Comparison of ENCODE assay signal across 8 mouse cellular contexts in the genomic region with DNA sequence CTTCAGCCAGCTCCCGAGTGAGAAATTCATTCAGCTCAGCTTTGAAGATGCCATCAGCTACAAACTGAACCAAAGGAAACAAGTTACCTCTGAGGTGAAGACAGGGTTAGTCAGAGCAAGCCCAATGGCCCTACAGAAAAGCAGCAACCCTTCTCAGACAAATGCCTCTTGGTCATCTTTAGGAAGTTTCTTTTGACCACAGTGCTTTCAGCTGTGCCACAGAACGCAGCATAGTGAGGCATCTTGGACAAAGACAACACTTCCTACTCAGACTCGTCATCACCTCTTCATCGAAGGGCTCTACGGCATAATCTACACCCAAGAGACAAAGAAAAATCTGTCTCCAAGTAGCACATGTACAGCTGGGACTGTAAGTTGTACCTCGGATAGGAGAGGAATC. TPM values are rescaled to one million over a fixed set of nuclear protein-coding genes. Genes with fewer than 3 reads are reported as not detected.
A peak's percentile ranks its signal among the peaks of the same experiment; 100 is the strongest.
DNase-seq lines count a peak whose midpoint lies in the region; ATAC-seq and TF ChIP-seq lines count a peak whose summit lies in the region.

No protein-coding gene starts in this region.

- H3K27ac ChIP-seq in lung, postnatal 0 days (ENCODE audit: low read length): peak overlapping the region; percentile 88; the same call in 1 of the 2 replicates
- H3K27ac ChIP-seq in limb, embryonic 13.5 days: no peak overlapping the region; the same call in 1 of the 2 replicates
- H3K27ac ChIP-seq in small intestine, adult 2 months (ENCODE audit: insufficient read depth, low read depth, low read length): peak overlapping the region; percentile 17; the same call in 1 of the 2 replicates

- DNase-seq in lung, postnatal 0 days (ENCODE audit: low spot score): no peak
- DNase-seq in lung, adult 18-20 months: no peak
- no peak for DNase-seq in cerebellum, postnatal 10 days
- DNase-seq in cerebellum, postnatal 25 days: no peak
- DNase-seq in right cerebral cortex, postnatal 25 days: no peak

- H3K9ac ChIP-seq in lung, postnatal 0 days (replicated peaks; ENCODE audit: low read depth): peak overlapping the region; percentile 94
- H3K9ac ChIP-seq in limb, embryonic 13.5 days: peak overlapping the region; percentile 89

- peak overlapping the region; percentile 88 for H3K4me2 ChIP-seq in lung, postnatal 0 days (replicated peaks; ENCODE audit: low read depth, low read length)
- peak overlapping the region; percentile 97 for H3K4me2 ChIP-seq in limb, embryonic 13.5 days (replicated peaks)

- no peak for TF ChIP-seq EP300 in lung, postnatal 0 days (IDR thresholded peaks at IDR 0.05)

- peaks cover 11% of the 10 kb centered on the region for H3K4me1 ChIP-seq in lung, postnatal 0 days (ENCODE audit: insufficient read depth, low read depth, low read length)
- peaks cover 59% of the 10 kb centered on the region for H3K4me1 ChIP-seq in erythroblast, embryonic 14.5 days (ENCODE audit: control insufficient read depth)
- H3K4me1 ChIP-seq in limb, embryonic 13.5 days: peaks cover 42% of the 10 kb centered on the region
- peaks cover 13% of the 10 kb centered on the region; the same call in 1 of the 2 replicates for H3K4me1 ChIP-seq in small intestine, adult 2 months (ENCODE audit: control insufficient read depth, insufficient read depth, insufficient read length, low read length)

- WGBS in lung, postnatal 0 days: under 1% methylated on average over 6 of the region's 6 CpGs
- WGBS in limb, embryonic 13.5 days: 3% methylated on average over 6 of the region's 6 CpGs
- WGBS in small intestine, adult 2 months: under 1% methylated on average over 6 of the region's 6 CpGs

- no peaks in the 10 kb centered on the region for H3K9me3 ChIP-seq in lung, postnatal 0 days (ENCODE audit: low read length)
- H3K9me3 ChIP-seq in erythroblast, embryonic 14.5 days (ENCODE audit: control insufficient read depth, low read length): no peaks in the 10 kb centered on the region
- no peaks in the 10 kb centered on the region for H3K9me3 ChIP-seq in limb, embryonic 13.5 days

- TF ChIP-seq CTCF in lung, postnatal 0 days (IDR thresholded peaks at IDR 0.05): no peak
- TF ChIP-seq CTCF in small intestine, adult 2 months (IDR thresholded peaks at IDR 0.05; ENCODE audit: extremely low read depth, insufficient read length, insufficient replicate concordance, low read depth, low read length): no peak

- peak overlapping the region; percentile 66 for H3K4me3 ChIP-seq in lung, postnatal 0 days (ENCODE audit: low read depth, low read length)
- H3K4me3 ChIP-seq in erythroblast, embryonic 14.5 days (replicated peaks): peak overlapping the region; percentile 82
- H3K4me3 ChIP-seq in limb, embryonic 13.5 days: peak overlapping the region; percentile 81
- H3K4me3 ChIP-seq in small intestine, adult 2 months (ENCODE audit: low read depth, low read length): peak overlapping the region; percentile 73

- peaks cover 37% of the 10 kb centered on the region for H3K36me3 ChIP-seq in lung, postnatal 0 days (ENCODE audit: insufficient read depth, low read length)
- H3K36me3 ChIP-seq in erythroblast, embryonic 14.5 days (ENCODE audit: control insufficient read depth): peaks cover 52% of the 10 kb centered on the region
- peaks cover 48% of the 10 kb centered on the region for H3K36me3 ChIP-seq in limb, embryonic 13.5 days
- peaks cover 47% of the 10 kb centered on the region for H3K36me3 ChIP-seq in small intestine, adult 2 months (ENCODE audit: control insufficient read depth, insufficient read depth, low read length)

- TF ChIP-seq POLR2A in small intestine, adult 2 months (IDR thresholded peaks at IDR 0.05; ENCODE audit: low read depth, low read length): no peak

- no peaks in the 10 kb centered on the region for H3K27me3 ChIP-seq in lung, postnatal 0 days (replicated peaks; ENCODE audit: insufficient read depth, low read length)
- H3K27me3 ChIP-seq in erythroblast, embryonic 14.5 days (ENCODE audit: control insufficient read depth): no peaks in the 10 kb centered on the region; the same call in 1 of the 2 replicates
- 0 out of 2 replicates have a peak, but pooled peaks cover 5% of the 10 kb centered on the region for H3K27me3 ChIP-seq in limb, embryonic 13.5 days
- H3K27me3 ChIP-seq in small intestine, adult 2 months (ENCODE audit: control insufficient read depth, insufficient read depth, low read length): no peaks in the 10 kb centered on the region

- ATAC-seq in lung, postnatal 0 days: no peak
- no peak for ATAC-seq in limb, embryonic 13.5 days (ENCODE audit: low FRiP score, low read depth)

RNA-seq across cellular contexts. Expression of a gene that starts 0.9 kb away (rescaled TPM):
- polyA plus RNA-seq in lung, postnatal 0 days (2015; fragmentation: Nextera tagmentation; extraction: Ambion mirVana): 594 and 625 TPM in 2 replicates
- polyA plus RNA-seq in erythroblast, embryonic 14.5 days (2012): 40.9 and 83.1 TPM in 2 replicates
- 767 and 820 TPM in 2 replicates for polyA plus RNA-seq in limb, embryonic 13.5 days (2015; fragmentation: Nextera tagmentation; extraction: Ambion mirVana)
- polyA plus RNA-seq in small intestine, adult 2 months (2012; rRNA removed): 139 and 203 TPM in 2 replicates

RNA-seq across cellular contexts. Expression of a gene that starts 16.8 kb away (rescaled TPM):
- 1.2 and 1.8 TPM in 2 replicates for polyA plus RNA-seq in lung, postnatal 0 days (2015; fragmentation: Nextera tagmentation; extraction: Ambion mirVana)
- polyA plus RNA-seq in erythroblast, embryonic 14.5 days (2012): not detected in 2 replicates
- 0.84 and 0.87 TPM in 2 replicates for polyA plus RNA-seq in limb, embryonic 13.5 days (2015; fragmentation: Nextera tagmentation; extraction: Ambion mirVana)
- polyA plus RNA-seq in small intestine, adult 2 months (2012; rRNA removed): 0.13 and 0.27 TPM in 2 replicates

RNA-seq across cellular contexts. Expression of a gene that starts 52.6 kb away (rescaled TPM):
- polyA plus RNA-seq in lung, postnatal 0 days (2015; fragmentation: Nextera tagmentation; extraction: Ambion mirVana): 21.7 and 25.7 TPM in 2 replicates
- polyA plus RNA-seq in erythroblast, embryonic 14.5 days (2012): 28.5 and 33.1 TPM in 2 replicates
- 6.1 and 6.8 TPM in 2 replicates for polyA plus RNA-seq in limb, embryonic 13.5 days (2015; fragmentation: Nextera tagmentation; extraction: Ambion mirVana)
- 34.3 and 66.7 TPM in 2 replicates for polyA plus RNA-seq in small intestine, adult 2 months (2012; rRNA removed)
